In genomic region chr4:105203303-105203761, GRCm38 (mm10) we compare ENCODE assay signal across 12 mouse cellular contexts. TPM values are rescaled to one million over a fixed set of nuclear protein-coding genes. Genes with fewer than 3 reads are reported as not detected.
DNase-seq lines count a peak whose midpoint lies in the region; ATAC-seq lines count a peak whose summit lies in the region.
"Had no signal": no experiment of that assay in that cellular context is flagged by ENCODE, and none has a peak within 500 bp of the region (broad histone marks: within the 10 kb centered on the region; RNA-seq: fewer than 3 reads in every experiment).

No protein-coding gene starts in this region.

- no peak overlapping the region for H3K4me3 ChIP-seq in forebrain, embryonic 13.5 days
- no peak overlapping the region for H3K4me3 ChIP-seq in forebrain, embryonic 12.5 days (replicated peaks)
- no peak overlapping the region for H3K4me3 ChIP-seq in intestine, embryonic 16.5 days (ENCODE audit: low read length)
- H3K4me3 ChIP-seq: heart, embryonic 10.5 days; midbrain, embryonic 12.5 days; neural tube, embryonic 12.5 days had no signal

- H3K9ac ChIP-seq in forebrain, embryonic 13.5 days: no peak overlapping the region
- H3K9ac ChIP-seq in forebrain, embryonic 12.5 days: no peak overlapping the region
- no peak overlapping the region for H3K9ac ChIP-seq in intestine, embryonic 16.5 days (ENCODE audit: low read depth, low read length)
- H3K9ac ChIP-seq: lung, embryonic 14.5 days; midbrain, embryonic 12.5 days; neural tube, embryonic 12.5 days had no signal

- no peaks in the 10 kb centered on the region for H3K27me3 ChIP-seq in forebrain, embryonic 13.5 days
- H3K27me3 ChIP-seq in forebrain, embryonic 12.5 days: no peaks in the 10 kb centered on the region
- no peaks in the 10 kb centered on the region for H3K27me3 ChIP-seq in intestine, embryonic 16.5 days (replicated peaks; ENCODE audit: control insufficient read depth, insufficient read depth, low read length)
- H3K27me3 ChIP-seq: midbrain, embryonic 12.5 days; neural tube, embryonic 12.5 days had no signal

- peak; percentile 46; the same call in 1 of the 2 replicates for ATAC-seq in forebrain, embryonic 13.5 days
- ATAC-seq in forebrain, embryonic 12.5 days (ENCODE audit: low FRiP score): no peak
- ATAC-seq in intestine, embryonic 16.5 days: no peak

- no peak overlapping the region for H3K4me2 ChIP-seq in forebrain, embryonic 13.5 days
- H3K4me2 ChIP-seq in forebrain, embryonic 12.5 days: no peak overlapping the region
- H3K4me2 ChIP-seq in intestine, embryonic 16.5 days (ENCODE audit: low read depth, low read length): no peak overlapping the region
- H3K4me2 ChIP-seq: lung, embryonic 14.5 days; midbrain, embryonic 12.5 days; neural tube, embryonic 12.5 days had no signal

- WGBS in forebrain, embryonic 13.5 days: 59% methylated on average over 2 of the region's 2 CpGs
- WGBS in forebrain, embryonic 12.5 days: 88% methylated on average over 2 of the region's 2 CpGs
- 86% methylated on average over 2 of the region's 2 CpGs for WGBS in intestine, embryonic 16.5 days

- peak overlapping the region; percentile 22 for H3K27ac ChIP-seq in forebrain, embryonic 13.5 days
- no peak overlapping the region for H3K27ac ChIP-seq in forebrain, embryonic 12.5 days
- H3K27ac ChIP-seq in intestine, embryonic 16.5 days (ENCODE audit: low read length): no peak overlapping the region
- H3K27ac ChIP-seq: heart, embryonic 10.5 days; midbrain, embryonic 12.5 days; neural tube, embryonic 12.5 days had no signal

- peak; percentile 56 for DNase-seq in kidney, adult 9 months
- no peak for DNase-seq in kidney, postnatal 4 days
- peak; percentile 14 for DNase-seq in right cerebral cortex, postnatal 25 days
- DNase-seq in right cerebral cortex, postnatal 36 days (ENCODE audit: low spot score in 2 of 2): no peak
- no peak for DNase-seq in cerebellum, adult 18-20 months
- DNase-seq: lung, embryonic 14.5 days had no signal

- peaks cover 25% of the 10 kb centered on the region for H3K36me3 ChIP-seq in forebrain, embryonic 13.5 days (ENCODE audit: poor library complexity, severe bottlenecking)
- H3K36me3 ChIP-seq in forebrain, embryonic 12.5 days (replicated peaks): peaks cover 19% of the 10 kb centered on the region
- no peaks in the 10 kb centered on the region for H3K36me3 ChIP-seq in intestine, embryonic 16.5 days (ENCODE audit: control insufficient read depth, insufficient read depth, low read length)

- no peaks in the 10 kb centered on the region for H3K9me3 ChIP-seq in forebrain, embryonic 13.5 days (replicated peaks)
- no peaks in the 10 kb centered on the region for H3K9me3 ChIP-seq in forebrain, embryonic 12.5 days
- H3K9me3 ChIP-seq in intestine, embryonic 16.5 days (ENCODE audit: control insufficient read depth, low read length): no peaks in the 10 kb centered on the region
- H3K9me3 ChIP-seq: heart, embryonic 10.5 days; midbrain, embryonic 12.5 days; neural tube, embryonic 12.5 days had no signal

- H3K4me1 ChIP-seq in forebrain, embryonic 13.5 days: peaks cover 74% of the 10 kb centered on the region
- peaks cover 62% of the 10 kb centered on the region for H3K4me1 ChIP-seq in forebrain, embryonic 12.5 days
- peaks cover 55% of the 10 kb centered on the region for H3K4me1 ChIP-seq in intestine, embryonic 16.5 days (ENCODE audit: control insufficient read depth, insufficient read depth, low read length)

RNA-seq across cellular contexts. Expression of gene Plpp3, which starts 46.2 kb away (rescaled TPM):
- polyA plus RNA-seq in forebrain, embryonic 13.5 days (2015; fragmentation: Nextera tagmentation; extraction: Ambion mirVana): 85.7 and 87.9 TPM in 2 replicates
- polyA plus RNA-seq in forebrain, embryonic 12.5 days (2016; fragmentation: Nextera tagmentation; extraction: Ambion mirVana): 84.9 and 90.4 TPM in 2 replicates
- 46.0 and 48.4 TPM in 2 replicates for polyA plus RNA-seq in intestine, embryonic 16.5 days (2015; fragmentation: Nextera tagmentation; extraction: Ambion mirVana)

Comparison
In these comparisons a context has a peak if more than half of its experiments do, and no peak if none do; other contexts are left out.
1. DNase-seq: peak in kidney, adult 9 months (single experiment) and right cerebral cortex, postnatal 25 days (single experiment); none in kidney, postnatal 4 days (0 of 2), right cerebral cortex, postnatal 36 days (0 of 2) and cerebellum, adult 18-20 months (0 of 2).